ENCODE assay signal across 20 mouse cellular contexts in the genomic region with DNA sequence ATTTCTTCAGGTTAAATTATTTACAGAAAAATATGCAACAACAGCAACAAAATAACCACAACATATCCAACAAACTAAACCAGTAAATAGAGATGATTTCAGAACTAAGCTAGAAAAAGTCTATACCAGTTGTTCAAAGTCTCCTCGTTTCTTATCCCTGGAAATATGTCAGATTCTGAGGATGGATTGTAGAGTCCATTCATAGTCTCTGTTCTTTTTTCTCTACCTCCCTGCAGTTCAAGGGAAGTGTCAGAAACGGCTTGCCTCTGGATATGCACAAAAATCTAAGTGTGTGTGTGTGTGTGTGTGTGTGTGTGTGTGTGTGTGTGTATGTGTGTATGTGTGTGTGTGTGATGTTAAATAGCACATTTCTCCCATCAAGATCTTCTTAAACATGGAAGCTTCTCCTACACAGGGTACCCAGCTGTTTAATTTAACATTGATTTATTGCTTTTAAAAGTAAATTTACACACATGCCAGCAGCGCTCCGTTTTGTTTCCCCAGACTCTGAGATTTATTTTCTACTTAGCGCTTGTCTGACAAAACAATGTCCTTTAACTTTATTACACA. TPM values are rescaled to one million over a fixed set of nuclear protein-coding genes. Genes with fewer than 3 reads are reported as not detected.
A peak's percentile ranks its signal among the peaks of the same experiment; 100 is the strongest.
DNase-seq lines count a peak whose midpoint lies in the region; ATAC-seq and TF ChIP-seq lines count a peak whose summit lies in the region.
"Had no signal": no experiment of that assay in that cellular context is flagged by ENCODE, and none has a peak within 500 bp of the region (broad histone marks: within the 10 kb centered on the region; RNA-seq: fewer than 3 reads in every experiment).

No protein-coding gene starts in this region.

- H3K4me2 ChIP-seq in forebrain, embryonic 15.5 days (replicated peaks), result peak overlapping the region; percentile 69; the same call in 1 of the 2 replicates
- H3K4me2 ChIP-seq in hindbrain, postnatal 0 days (ENCODE audit: low read depth, low read length), result peak overlapping the region; percentile 65; the same call in 1 of the 2 replicates
- H3K4me2 ChIP-seq: neural tube, embryonic 13.5 days had no signal

- no peak for ATAC-seq in forebrain, embryonic 15.5 days (replicated peaks)
- ATAC-seq in hindbrain, postnatal 0 days, result no peak

- H3K4me3 ChIP-seq in forebrain, embryonic 15.5 days, result peak overlapping the region; percentile 40
- H3K4me3 ChIP-seq in hindbrain, postnatal 0 days (ENCODE audit: low read length), result no peak overlapping the region
- H3K4me3 ChIP-seq: heart, adult 2 months; neural tube, embryonic 13.5 days had no signal

- no peaks in the 10 kb centered on the region for H3K9me3 ChIP-seq in forebrain, embryonic 15.5 days
- no peaks in the 10 kb centered on the region for H3K9me3 ChIP-seq in hindbrain, postnatal 0 days (ENCODE audit: low read length)
- H3K9me3 ChIP-seq: neural tube, embryonic 13.5 days had no signal

- peaks cover 46% of the 10 kb centered on the region for H3K27me3 ChIP-seq in forebrain, embryonic 15.5 days
- peaks cover 25% of the 10 kb centered on the region; the same call in 1 of the 2 replicates for H3K27me3 ChIP-seq in hindbrain, postnatal 0 days (ENCODE audit: insufficient read depth, low read length)

- TF ChIP-seq CTCF in hindbrain, postnatal 0 days (IDR thresholded peaks at IDR 0.05; ENCODE audit: low read depth), result no peak

- peak; percentile 58 for DNase-seq in embryo, embryonic 10.5 days (ENCODE audit: low spot score)
- no peak for DNase-seq in embryo, embryonic 10 days (ENCODE audit: low spot score)
- DNase-seq in adipocyte (ENCODE audit: low spot score), result peak; percentile 37
- no peak for DNase-seq in hindbrain, postnatal 0 days (ENCODE audit: low spot score)
- DNase-seq in right cerebral cortex, adult 18-20 months, result no peak
- no peak for DNase-seq in adrenal gland, adult 2 months
- no peak for DNase-seq in kidney, postnatal 4 days
- DNase-seq: adrenal gland, postnatal 14 days; cerebellum, adult 18-20 months; gastrocnemius, postnatal 10 days; heart, adult 2 months; kidney, adult 2 months; kidney, postnatal 25 days; lung, adult 2 months; lung, postnatal 36 days; right cerebral cortex, postnatal 25 days; thymus, postnatal 36 days had no signal

- peak overlapping the region; percentile 20; the same call in 1 of the 2 replicates for H3K9ac ChIP-seq in forebrain, embryonic 15.5 days (replicated peaks)
- no peak overlapping the region for H3K9ac ChIP-seq in hindbrain, postnatal 0 days (replicated peaks; ENCODE audit: low read length)
- H3K9ac ChIP-seq: neural tube, embryonic 13.5 days had no signal

- peak overlapping the region; percentile 96 for H3K27ac ChIP-seq in forebrain, embryonic 15.5 days (replicated peaks)
- H3K27ac ChIP-seq in hindbrain, postnatal 0 days, result no peak overlapping the region; the same call in 1 of the 2 replicates
- H3K27ac ChIP-seq: heart, adult 2 months; neural tube, embryonic 13.5 days had no signal

- peaks cover 29% of the 10 kb centered on the region for H3K4me1 ChIP-seq in forebrain, embryonic 15.5 days
- no peaks in the 10 kb centered on the region for H3K4me1 ChIP-seq in hindbrain, postnatal 0 days (ENCODE audit: insufficient read depth, low read length)

- H3K36me3 ChIP-seq in forebrain, embryonic 15.5 days, result no peaks in the 10 kb centered on the region
- H3K36me3 ChIP-seq in hindbrain, postnatal 0 days (ENCODE audit: insufficient read depth, low read length), result no peaks in the 10 kb centered on the region
- H3K36me3 ChIP-seq: neural tube, embryonic 13.5 days had no signal

- WGBS in forebrain, embryonic 15.5 days, result 19% methylated on average over 5 of the region's 5 CpGs
- WGBS in hindbrain, postnatal 0 days, result 35% methylated on average over 5 of the region's 5 CpGs

RNA-seq across cellular contexts. Expression of a gene that starts 22.1 kb away (rescaled TPM):
- 77.7 and 88.5 TPM in 2 replicates for polyA plus RNA-seq in forebrain, embryonic 15.5 days (2015; fragmentation: Nextera tagmentation; extraction: Ambion mirVana)
- total RNA-seq in hindbrain, postnatal 0 days (2014; rRNA removed), result 220 and 254 TPM in 2 replicates
- polyA plus RNA-seq in hindbrain, postnatal 0 days (2015; fragmentation: Nextera tagmentation; extraction: Ambion mirVana), result 49.8 and 51.2 TPM in 2 replicates
- total RNA-seq in adrenal gland, adult 2 months (2021), result 10 to 100 TPM; 18.2 to 22.7 TPM
- polyA plus RNA-seq in adrenal gland, adult 2 months (2012; rRNA removed), result 97.9 and 105 TPM in 2 replicates
- total RNA-seq: common myeloid progenitor, adult 5-6 weeks had no signal

Comparison
In these comparisons a context has a peak if more than half of its experiments do, and no peak if none do; other contexts are left out.
1. DNase-seq: peak in embryo, embryonic 10.5 days (single experiment) and adipocyte (single experiment); none in embryo, embryonic 10 days (single experiment), hindbrain, postnatal 0 days (single experiment), right cerebral cortex, adult 18-20 months (single experiment), adrenal gland, adult 2 months (single experiment) and kidney, postnatal 4 days (0 of 2).